Mouse (Mus musculus): ENCODE data around the gene 4933427D14Rik. TPM values are rescaled to one million over a fixed set of nuclear protein-coding genes. Genes with fewer than 3 reads are reported as not detected.

The 4933427D14Rik gene
- polyA plus RNA-seq, 1 experiment from 2014 or later: 24.3 TPM

DNA sequence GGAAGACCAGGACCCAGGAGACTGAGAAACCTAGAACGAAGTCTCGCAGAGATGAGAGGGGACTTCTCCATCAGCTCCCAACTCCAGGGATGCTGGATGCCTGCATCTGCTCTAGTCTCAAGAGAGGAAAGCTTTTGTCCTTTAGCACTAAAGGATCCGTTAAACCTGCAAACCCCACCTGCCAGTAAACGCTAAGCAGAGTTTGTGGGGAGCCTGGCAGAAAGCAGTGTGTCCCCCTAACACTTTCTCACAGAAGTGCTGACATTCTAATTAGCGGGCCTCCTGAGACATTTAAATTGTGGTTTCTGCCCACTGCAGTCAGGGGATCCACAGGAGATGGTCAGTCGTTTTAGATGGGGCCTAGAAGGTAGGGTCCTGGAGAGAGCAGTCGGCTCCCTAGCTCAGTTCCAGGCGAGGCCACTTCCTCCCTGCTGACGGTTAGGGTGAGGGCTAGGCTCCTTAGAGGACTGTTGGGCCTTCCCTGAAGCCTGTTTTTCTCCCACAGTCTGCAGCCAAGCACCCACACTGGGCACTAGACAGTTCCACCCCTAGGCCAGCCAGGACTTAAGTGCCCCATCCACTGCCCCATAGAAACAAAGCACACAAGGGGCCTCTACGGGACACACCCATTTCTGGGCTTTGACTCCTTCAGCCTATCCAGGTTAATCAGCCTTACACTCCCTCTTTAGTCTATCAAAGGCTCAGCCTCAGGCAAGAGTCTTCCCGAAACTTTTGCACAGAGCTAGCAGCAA, 70.9 kb downstream of the 4933427D14Rik start:
- ATAC-seq: no peak
- Histone ChIP-seq H3K27ac (ENCODE audit: low read length) (no peak overlapping the region), H3K4me3 (replicated peaks; ENCODE audit: low read length) (peak overlapping the region; percentile 66)

DNA sequence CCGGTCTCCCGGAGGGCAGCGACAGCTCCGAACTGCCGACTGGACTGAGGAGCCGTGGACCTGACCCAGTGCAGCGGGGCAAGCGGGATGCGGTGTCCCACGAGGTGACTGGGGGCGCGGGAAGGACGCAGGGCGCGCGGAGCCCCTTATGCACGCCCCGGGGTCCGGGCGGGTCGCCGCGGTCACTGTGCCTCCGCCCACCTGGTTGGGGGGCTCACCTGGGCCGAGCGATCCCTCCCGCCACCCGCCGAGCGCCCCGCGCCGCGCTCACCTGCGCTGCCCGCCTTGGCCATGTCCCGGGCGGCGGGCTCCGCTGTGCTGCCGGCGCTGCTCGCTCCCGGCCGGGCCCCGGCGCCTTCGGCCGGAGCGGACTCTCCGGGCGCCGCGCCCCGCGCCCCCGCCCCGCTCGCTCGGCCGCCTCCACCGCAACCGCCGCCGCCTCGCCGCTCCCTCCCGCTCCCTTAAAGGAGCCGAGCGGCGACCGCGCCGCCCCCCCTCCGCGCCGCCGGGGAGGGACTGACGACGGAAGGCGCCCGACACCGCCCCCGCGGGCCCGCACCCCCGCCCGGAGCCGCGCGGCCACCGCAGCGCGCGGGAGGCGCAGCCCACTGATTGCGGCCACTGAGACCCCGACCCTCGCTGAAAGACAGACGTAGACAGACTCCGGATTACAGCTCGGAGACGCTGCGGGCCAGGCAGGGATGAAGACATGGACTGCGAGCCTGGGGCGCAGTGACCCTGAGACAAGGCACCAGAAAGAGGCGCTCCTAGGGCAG, 71.7 kb downstream of the 4933427D14Rik start, which contains the start of gene Pitpnm3:
TSS of gene Pitpnm3 (minus strand) at position 396 of the 776 bp plus-strand sequence.
- ATAC-seq: peak; percentile 49
- no peak within 1 kb of the TSS for H3K27ac ChIP-seq (ENCODE audit: low read length)
- under 1% methylated on average over 84 of the region's 107 CpGs for WGBS

More for the DNA sequence above, 70.9 kb downstream of the 4933427D14Rik start:
- Histone ChIP-seq H3K27me3 (replicated peaks; ENCODE audit: control insufficient read depth, insufficient read depth, low read length) (peaks cover 29% of the 10 kb centered on the region), H3K4me1 (replicated peaks; ENCODE audit: control insufficient read depth, insufficient read depth, low read length) (peaks cover 23% of the 10 kb centered on the region), H3K4me2 (ENCODE audit: low read length) (peak overlapping the region; percentile 98), H3K9ac (replicated peaks; ENCODE audit: low read depth, low read length) (peak overlapping the region; percentile 75), H3K9me3 (ENCODE audit: control insufficient read depth, low read length) (no peaks in the 10 kb centered on the region), H3K36me3 (ENCODE audit: control insufficient read depth, insufficient read depth) (no peaks in the 10 kb centered on the region)
- WGBS: 33% methylated on average over 11 of the region's 11 CpGs

DNA sequence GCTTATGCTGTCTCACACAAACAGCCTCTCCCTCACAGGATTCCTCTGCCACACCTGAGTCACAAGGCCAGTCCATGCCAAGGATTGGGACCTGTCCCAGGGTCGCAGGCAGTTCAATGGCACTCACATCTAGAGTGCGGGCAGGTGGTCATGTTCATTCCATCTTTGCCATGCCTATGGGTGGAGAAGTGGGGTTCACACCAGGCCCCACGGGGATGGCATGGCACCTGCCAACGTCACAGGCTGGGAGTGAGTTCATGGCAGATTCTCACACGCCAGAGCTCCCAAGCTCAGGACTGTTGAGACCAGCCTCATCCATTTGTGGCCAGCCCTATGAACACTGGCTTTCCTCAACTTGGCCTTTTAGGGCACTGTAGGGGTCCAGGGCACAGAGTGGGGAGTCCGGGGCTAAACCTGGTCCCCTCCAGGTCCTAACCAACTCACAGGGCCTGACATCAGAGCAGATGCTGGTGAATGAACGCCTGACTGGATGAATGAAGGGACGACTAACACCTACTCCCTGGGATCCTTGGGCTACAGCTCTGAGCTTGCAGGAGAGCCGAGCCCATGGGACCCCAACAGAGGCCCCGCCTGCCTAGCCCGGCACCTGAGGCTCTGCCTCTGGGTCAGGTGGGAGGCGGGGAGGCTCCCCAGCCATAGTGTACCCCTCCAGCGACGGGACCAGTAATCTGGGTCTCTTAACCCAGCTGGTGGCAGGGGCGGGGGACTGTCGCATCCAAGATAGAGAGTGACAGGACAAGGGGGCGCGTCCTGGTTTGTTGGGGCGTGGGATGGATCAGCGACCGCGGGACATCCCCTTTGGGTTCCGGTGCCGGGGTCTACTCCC, 72.5 kb downstream of the 4933427D14Rik start:
- peak overlapping the region; percentile 75 for H3K9ac ChIP-seq (replicated peaks; ENCODE audit: low read depth, low read length)
- peaks cover 29% of the 10 kb centered on the region for H3K27me3 ChIP-seq (replicated peaks; ENCODE audit: control insufficient read depth, insufficient read depth, low read length)
- no peak for ATAC-seq

More for the DNA sequence above, 71.7 kb downstream of the 4933427D14Rik start, which contains the start of gene Pitpnm3:
- Histone ChIP-seq H3K4me1 (replicated peaks; ENCODE audit: control insufficient read depth, insufficient read depth, low read length) (peaks cover 21% of the 10 kb centered on the region), H3K4me3 (replicated peaks; ENCODE audit: low read length) (peak within 1 kb of the TSS; percentile 66), H3K9me3 (ENCODE audit: control insufficient read depth, low read length) (no peaks in the 10 kb centered on the region), H3K9ac (replicated peaks; ENCODE audit: low read depth, low read length) (peak within 1 kb of the TSS; percentile 75), H3K4me2 (ENCODE audit: low read length) (peak within 1 kb of the TSS; percentile 98), H3K36me3 (ENCODE audit: control insufficient read depth, insufficient read depth) (no peaks in the 10 kb centered on the region), H3K27me3 (replicated peaks; ENCODE audit: control insufficient read depth, insufficient read depth, low read length) (peaks cover 29% of the 10 kb centered on the region)

DNA sequence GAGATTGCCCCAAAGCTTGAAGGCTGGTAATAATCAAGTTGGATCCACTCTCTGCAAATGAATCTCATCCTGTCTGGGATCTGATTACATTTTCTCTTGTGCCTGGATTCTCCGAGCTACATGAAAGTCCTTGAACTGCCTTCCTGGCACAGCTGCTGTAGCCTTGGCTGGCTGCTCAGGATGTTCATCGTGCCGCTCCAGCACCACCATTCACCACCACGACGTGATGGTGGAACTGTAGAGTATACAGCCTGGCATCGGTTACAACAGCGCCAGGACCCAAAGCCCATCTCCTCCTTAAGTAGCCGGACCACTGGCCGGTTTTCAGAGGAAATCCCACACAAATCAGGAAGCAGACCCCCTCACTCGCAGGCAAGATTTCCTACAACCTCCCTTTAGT, 74.2 kb downstream of the 4933427D14Rik start:
- Histone ChIP-seq H3K4me2 (ENCODE audit: low read length) (no peak overlapping the region), H3K36me3 (ENCODE audit: control insufficient read depth, insufficient read depth) (no peaks in the 10 kb centered on the region), H3K4me3 (replicated peaks; ENCODE audit: low read length) (no peak overlapping the region), H3K9ac (replicated peaks; ENCODE audit: low read depth, low read length) (no peak overlapping the region), H3K9me3 (ENCODE audit: control insufficient read depth, low read length) (no peaks in the 10 kb centered on the region), H3K27ac (ENCODE audit: low read length) (no peak overlapping the region), H3K4me1 (replicated peaks; ENCODE audit: control insufficient read depth, insufficient read depth, low read length) (peaks cover 36% of the 10 kb centered on the region), H3K27me3 (replicated peaks; ENCODE audit: control insufficient read depth, insufficient read depth, low read length) (peaks cover 29% of the 10 kb centered on the region)
- WGBS: 64% methylated on average over 10 of the region's 10 CpGs
- ATAC-seq: no peak

More for the DNA sequence above, 72.5 kb downstream of the 4933427D14Rik start:
- Histone ChIP-seq H3K4me2 (ENCODE audit: low read length) (peak overlapping the region; percentile 98), H3K4me1 (replicated peaks; ENCODE audit: control insufficient read depth, insufficient read depth, low read length) (peaks cover 30% of the 10 kb centered on the region), H3K4me3 (replicated peaks; ENCODE audit: low read length) (peak overlapping the region; percentile 66), H3K27ac (ENCODE audit: low read length) (no peak overlapping the region), H3K9me3 (ENCODE audit: control insufficient read depth, low read length) (no peaks in the 10 kb centered on the region), H3K36me3 (ENCODE audit: control insufficient read depth, insufficient read depth) (no peaks in the 10 kb centered on the region)
- 13% methylated on average over 24 of the region's 24 CpGs for WGBS

DNA sequence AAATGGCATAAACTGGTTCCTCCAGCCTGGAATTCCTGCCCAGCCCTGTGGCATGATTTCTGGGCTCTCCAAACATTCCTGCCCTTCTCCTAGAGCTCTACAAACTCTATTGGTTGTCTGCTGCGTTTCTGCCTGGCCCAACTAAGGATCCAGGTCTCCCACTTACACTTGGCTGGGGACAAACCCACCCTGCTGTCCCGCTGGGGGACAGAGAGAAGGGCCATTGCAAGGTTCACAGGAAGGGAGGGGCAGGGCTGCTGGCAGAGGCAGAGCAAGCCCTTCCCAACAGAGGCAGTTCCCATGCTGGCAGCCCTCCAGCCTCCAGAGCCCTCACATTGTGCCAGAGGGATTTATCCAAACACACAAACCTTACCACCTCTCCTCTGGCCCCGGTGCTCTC, 75.0 kb downstream of the 4933427D14Rik start:
- Histone ChIP-seq H3K27ac (ENCODE audit: low read length) (no peak overlapping the region), H3K4me3 (replicated peaks; ENCODE audit: low read length) (no peak overlapping the region), H3K36me3 (ENCODE audit: control insufficient read depth, insufficient read depth) (no peaks in the 10 kb centered on the region), H3K9ac (replicated peaks; ENCODE audit: low read depth, low read length) (no peak overlapping the region), H3K9me3 (ENCODE audit: control insufficient read depth, low read length) (no peaks in the 10 kb centered on the region), H3K4me1 (replicated peaks; ENCODE audit: control insufficient read depth, insufficient read depth, low read length) (peaks cover 36% of the 10 kb centered on the region), H3K4me2 (ENCODE audit: low read length) (no peak overlapping the region), H3K27me3 (replicated peaks; ENCODE audit: control insufficient read depth, insufficient read depth, low read length) (peaks cover 26% of the 10 kb centered on the region)
- 14% methylated on average over 3 of the region's 3 CpGs for WGBS
- ATAC-seq: no peak

DNA sequence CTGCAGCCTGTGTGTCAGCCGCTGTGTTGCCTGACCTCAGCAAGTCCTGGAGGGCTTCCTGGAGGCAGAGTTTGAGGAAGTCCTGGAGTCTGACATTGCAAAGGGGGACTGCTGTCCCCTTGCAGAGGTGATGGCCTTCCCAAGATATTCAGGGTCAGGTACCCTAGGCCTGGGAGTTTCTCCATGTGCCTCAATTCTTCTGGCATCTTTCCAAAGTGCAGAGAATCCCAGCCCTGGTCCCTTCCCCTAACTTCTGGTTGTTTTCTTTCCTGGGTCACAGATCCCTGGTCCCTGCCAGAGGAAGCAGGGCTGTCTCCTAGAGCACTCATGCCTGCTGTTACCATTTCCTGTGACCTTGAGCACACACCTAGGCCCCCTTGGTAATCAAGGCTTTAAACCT, 75.6 kb downstream of the 4933427D14Rik start:
- H3K27ac ChIP-seq (ENCODE audit: low read length): no peak overlapping the region
- peaks cover 20% of the 10 kb centered on the region for H3K27me3 ChIP-seq (replicated peaks; ENCODE audit: control insufficient read depth, insufficient read depth, low read length)
- H3K4me1 ChIP-seq (replicated peaks; ENCODE audit: control insufficient read depth, insufficient read depth, low read length): peaks cover 36% of the 10 kb centered on the region
- no peaks in the 10 kb centered on the region for H3K9me3 ChIP-seq (ENCODE audit: control insufficient read depth, low read length)
- no peak overlapping the region for H3K4me2 ChIP-seq (ENCODE audit: low read length)
- H3K36me3 ChIP-seq (ENCODE audit: control insufficient read depth, insufficient read depth): no peaks in the 10 kb centered on the region
- WGBS: 100% methylated on average over 1 of the region's 1 CpGs
- H3K4me3 ChIP-seq (replicated peaks; ENCODE audit: low read length): no peak overlapping the region
- ATAC-seq: no peak
- H3K9ac ChIP-seq (replicated peaks; ENCODE audit: low read depth, low read length): no peak overlapping the region

DNA sequence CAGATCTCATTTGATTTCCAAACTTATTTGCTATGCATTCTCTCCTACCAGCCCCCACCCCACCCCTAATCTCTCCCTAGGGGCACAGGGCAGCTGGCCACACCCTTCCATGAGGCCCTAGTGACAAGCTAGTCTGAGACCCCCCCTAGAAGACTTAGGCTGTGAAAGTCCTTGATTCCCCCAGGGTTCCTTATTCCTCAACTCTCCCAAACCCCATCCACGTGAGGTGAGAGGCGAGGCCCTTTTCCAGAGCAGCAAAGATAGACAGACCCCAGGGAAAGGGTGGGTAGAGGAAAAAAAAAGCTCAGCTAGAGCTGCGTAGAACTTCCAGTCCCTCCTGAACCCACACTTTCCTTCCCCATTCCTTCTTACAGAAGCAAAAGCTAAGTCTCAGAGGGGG, 76.4 kb downstream of the 4933427D14Rik start:
- Histone ChIP-seq H3K9ac (replicated peaks; ENCODE audit: low read depth, low read length) (no peak overlapping the region), H3K27ac (ENCODE audit: low read length) (no peak overlapping the region), H3K36me3 (ENCODE audit: control insufficient read depth, insufficient read depth) (no peaks in the 10 kb centered on the region), H3K4me2 (ENCODE audit: low read length) (no peak overlapping the region), H3K4me1 (replicated peaks; ENCODE audit: control insufficient read depth, insufficient read depth, low read length) (peaks cover 32% of the 10 kb centered on the region), H3K4me3 (replicated peaks; ENCODE audit: low read length) (no peak overlapping the region), H3K27me3 (replicated peaks; ENCODE audit: control insufficient read depth, insufficient read depth, low read length) (peaks cover 16% of the 10 kb centered on the region), H3K9me3 (ENCODE audit: control insufficient read depth, low read length) (no peaks in the 10 kb centered on the region)
- no peak for ATAC-seq
- 80% methylated on average over 3 of the region's 3 CpGs for WGBS

DNA sequence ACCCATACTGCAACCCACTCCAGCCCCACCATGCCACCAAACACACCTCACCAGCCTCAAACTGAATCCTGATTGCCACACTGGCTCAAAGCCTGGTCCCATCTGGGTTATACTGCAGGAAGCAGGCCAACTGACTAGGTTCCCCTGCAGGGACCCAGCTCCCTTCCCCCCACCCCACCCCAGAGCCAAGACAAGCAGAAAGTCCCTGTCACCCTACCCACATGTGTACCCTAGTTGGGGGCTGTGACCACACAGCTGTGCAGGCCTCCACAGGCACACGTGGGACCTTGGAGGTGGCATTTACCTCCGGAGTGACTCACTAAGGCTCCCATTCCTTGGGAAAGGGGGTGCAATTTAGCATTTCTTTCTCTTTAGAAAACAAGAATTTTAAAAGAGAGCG, 76.8 kb downstream of the 4933427D14Rik start:
- Histone ChIP-seq H3K9me3 (ENCODE audit: control insufficient read depth, low read length) (no peaks in the 10 kb centered on the region), H3K27me3 (replicated peaks; ENCODE audit: control insufficient read depth, insufficient read depth, low read length) (peaks cover 16% of the 10 kb centered on the region), H3K4me3 (replicated peaks; ENCODE audit: low read length) (no peak overlapping the region), H3K4me2 (ENCODE audit: low read length) (no peak overlapping the region), H3K36me3 (ENCODE audit: control insufficient read depth, insufficient read depth) (no peaks in the 10 kb centered on the region), H3K4me1 (replicated peaks; ENCODE audit: control insufficient read depth, insufficient read depth, low read length) (peaks cover 31% of the 10 kb centered on the region), H3K27ac (ENCODE audit: low read length) (no peak overlapping the region), H3K9ac (replicated peaks; ENCODE audit: low read depth, low read length) (no peak overlapping the region)
- ATAC-seq: no peak
- 57% methylated on average over 3 of the region's 3 CpGs for WGBS
